Mouse (Mus musculus): Measurements from ENCODE around the gene Gm44502.
"Not testable (repeated sequence)": the region's sequence is repeated elsewhere in the genome, so short reads cannot be mapped to it uniquely, and the experiment has no call there.

The Gm44502 gene

GRCm38 (mm10) chr15:89453865-89454478 is 24.5 kb upstream of the Gm44502 start, which contains the start of gene Mapk8ip2:
Gene Mapk8ip2, plus strand, starts transcription at chr15:89453913.
- DNase-seq, result peak; percentile 79 to 82

- DNase-seq, result no peak
Observed at GRCm38 (mm10) chr15:89452906-89453864, 23.7 kb upstream of the Gm44502 start.

- no peak for DNase-seq
Observed at GRCm38 (mm10) chr15:89442486-89443070, 13.1 kb upstream of the Gm44502 start.

GRCm38 (mm10) chr15:89435878-89436277 is 6.4 kb upstream of the Gm44502 start:
- no peak for DNase-seq

- DNase-seq, result no peak
Observed at GRCm38 (mm10) chr15:89434136-89434535, 4.6 kb upstream of the Gm44502 start.

- peak; percentile 60 to 67 for DNase-seq
Observed at GRCm38 (mm10) chr15:89432946-89433345, 3.5 kb upstream of the Gm44502 start.

GRCm38 (mm10) chr15:89431806-89432205 is 2.3 kb upstream of the Gm44502 start:
- no peak for DNase-seq

- no peak for DNase-seq
Observed at GRCm38 (mm10) chr15:89431271-89431670, 1.8 kb upstream of the Gm44502 start.

GRCm38 (mm10) chr15:89430771-89431170 is 1.3 kb upstream of the Gm44502 start:
- not testable (repeated sequence) for DNase-seq

- peak in 1 of 2 experiments; percentile 42 for DNase-seq
Observed at GRCm38 (mm10) chr15:89430341-89430740, 845 bp upstream of the Gm44502 start.

GRCm38 (mm10) chr15:89428821-89429351 is 610 bp downstream of the Gm44502 start:
- no peak for DNase-seq

GRCm38 (mm10) chr15:89428136-89428790 is 1.2 kb downstream of the Gm44502 start:
- no peak for DNase-seq

GRCm38 (mm10) chr15:89426716-89427115 is 2.8 kb downstream of the Gm44502 start:
- DNase-seq, result no peak

- DNase-seq, result no peak
Observed at GRCm38 (mm10) chr15:89425711-89426121, 3.8 kb downstream of the Gm44502 start, which contains the start of gene Cpt1b. Gene Cpt1b, minus strand, starts transcription at chr15:89425863.

GRCm38 (mm10) chr15:89424621-89425020 is 4.9 kb downstream of the Gm44502 start:
- no peak for DNase-seq

- no peak for DNase-seq
Observed at GRCm38 (mm10) chr15:89421938-89422337, 7.6 kb downstream of the Gm44502 start.

- peak in 1 of 2 experiments; percentile 41 for DNase-seq
Observed at GRCm38 (mm10) chr15:89415282-89415681, 14.2 kb downstream of the Gm44502 start.

GRCm38 (mm10) chr15:89410118-89410517 is 19.4 kb downstream of the Gm44502 start, which contains the start of gene Syce3:
Gene Syce3, minus strand, starts transcription at chr15:89410503.
- DNase-seq, result no peak

- DNase-seq, result no peak
Observed at GRCm38 (mm10) chr15:89406691-89407090, 22.8 kb downstream of the Gm44502 start.

- DNase-seq, result no peak
Observed at GRCm38 (mm10) chr15:89404831-89405623, 24.5 kb downstream of the Gm44502 start.

- DNase-seq, result no peak
Observed at GRCm38 (mm10) chr15:89402471-89402870, 27.0 kb downstream of the Gm44502 start.

Measured in cerebellum, postnatal 36 days (tissue).